Mouse (Mus musculus) heart, postnatal 14 days (tissue): Measurements from ENCODE around the gene Col25a1. TPM values are rescaled to one million over a fixed set of nuclear protein-coding genes. Genes with fewer than 3 reads are reported as not detected.
A peak's percentile ranks its signal among the peaks of the same experiment; 100 is the strongest.

Source experiments
- DNase-seq, 2 experiments: peaks; one replicate each; pipeline ENCODE4 v3.0.0; 2021 to 2022
- intact Hi-C: fragments of 180-260 bp; cut with DNase I; formaldehyde crosslinking; loops from one replicate; pipeline ENCODE4 v1.15.1; 2025
- total RNA-seq, 2 experiments: library from RNA; stranded (reverse); gene quantifications; 2 replicates each; pipeline ENCODE4 v1.2.3; 2021

Col25a1 gene
- total RNA-seq, 2 experiments from 2014 or later: 0.67 to 0.68 TPM

DNA sequence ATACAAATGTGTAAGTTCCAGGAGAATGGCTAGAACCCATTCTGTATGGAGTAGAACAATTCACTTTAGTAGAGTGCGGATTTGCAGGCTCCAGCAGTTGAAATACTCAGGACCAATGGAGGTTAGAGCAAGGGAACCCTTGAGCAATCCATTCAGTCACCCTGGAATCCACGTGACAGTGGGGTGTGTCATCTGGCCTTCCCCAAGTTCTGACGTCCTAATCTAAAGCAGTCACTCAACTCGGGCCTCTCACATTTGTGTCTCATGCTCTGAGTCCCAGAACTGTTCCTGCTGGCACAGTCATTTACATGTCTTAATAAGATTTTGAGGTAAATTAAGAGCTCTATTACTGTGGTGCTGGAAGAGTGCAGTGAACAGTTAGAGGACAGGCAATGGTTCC, 28.6 kb downstream of the Col25a1 start:
- DNase-seq: no peak
- intact Hi-C loops: no loop called here

DNA sequence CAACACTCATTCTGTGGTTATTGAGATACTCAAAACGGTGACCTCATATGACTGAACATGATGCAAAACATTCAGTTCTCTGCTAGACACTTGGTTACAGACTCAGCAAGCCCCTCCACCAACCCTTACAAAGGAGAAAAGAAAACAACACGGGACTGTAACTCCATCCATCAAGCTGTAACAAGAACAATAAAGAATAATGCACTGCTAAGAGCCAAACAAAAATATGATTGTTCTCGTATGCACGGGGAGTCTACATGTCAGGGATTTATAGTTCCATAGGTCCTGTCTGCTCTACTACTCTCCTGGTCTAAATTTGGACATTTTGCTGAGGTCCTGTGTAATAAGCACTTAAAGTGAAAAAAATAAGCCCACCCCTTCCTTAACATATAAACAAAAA, 29.6 kb downstream of the Col25a1 start:
- intact Hi-C loops: no loop called here
- DNase-seq: no peak

DNA sequence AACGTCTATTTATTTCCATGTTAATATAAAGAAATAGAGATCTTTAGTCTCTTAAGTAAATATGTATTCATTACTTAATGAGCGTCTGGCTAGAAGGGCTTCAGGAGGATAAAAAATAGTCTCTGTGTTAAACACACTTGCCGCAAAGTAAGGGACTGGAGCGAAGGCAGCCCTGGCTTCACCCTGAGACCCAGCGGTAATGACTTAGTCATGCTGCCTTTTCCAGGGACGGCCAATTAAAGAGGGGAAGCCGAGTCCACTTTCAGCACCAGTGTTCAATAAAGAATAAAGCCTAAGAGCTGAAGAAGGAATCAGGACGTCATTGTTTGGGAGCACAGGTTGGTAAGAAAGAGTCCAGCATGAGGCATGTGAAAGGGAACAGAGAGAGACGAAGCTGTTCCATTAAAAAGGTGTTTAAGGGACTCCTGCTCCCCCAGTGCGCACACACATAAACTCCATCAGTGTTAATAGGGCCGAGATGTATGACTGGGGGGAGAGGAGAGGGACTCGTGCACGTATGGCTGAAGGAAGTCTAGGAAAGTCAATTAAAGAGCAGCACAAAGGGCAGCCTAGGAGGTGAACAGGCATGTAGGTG, 30.1 kb downstream of the Col25a1 start:
- intact Hi-C loops: no loop called here
- DNase-seq: no peak

DNA sequence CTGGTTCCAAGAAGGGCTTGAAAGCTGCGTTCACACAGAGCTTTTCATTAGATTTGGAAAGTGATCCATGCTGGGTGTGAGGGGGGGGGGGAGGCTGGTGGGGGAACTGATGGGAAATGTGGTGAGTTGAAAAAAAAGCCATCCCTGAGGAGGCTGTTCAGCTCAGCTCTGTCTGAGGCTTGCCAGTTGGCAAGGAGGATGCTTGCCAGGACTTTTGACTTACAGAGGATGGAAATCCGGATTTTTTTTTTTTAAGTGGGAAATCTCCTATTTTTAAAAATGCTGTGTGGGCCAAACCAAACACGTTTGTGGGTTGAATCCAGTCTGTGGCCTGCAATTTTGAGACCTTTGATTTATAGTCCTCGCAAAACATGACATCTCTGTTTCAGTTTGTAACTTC, 35.6 kb downstream of the Col25a1 start:
- intact Hi-C loops: no loop called here
- no peak for DNase-seq

DNA sequence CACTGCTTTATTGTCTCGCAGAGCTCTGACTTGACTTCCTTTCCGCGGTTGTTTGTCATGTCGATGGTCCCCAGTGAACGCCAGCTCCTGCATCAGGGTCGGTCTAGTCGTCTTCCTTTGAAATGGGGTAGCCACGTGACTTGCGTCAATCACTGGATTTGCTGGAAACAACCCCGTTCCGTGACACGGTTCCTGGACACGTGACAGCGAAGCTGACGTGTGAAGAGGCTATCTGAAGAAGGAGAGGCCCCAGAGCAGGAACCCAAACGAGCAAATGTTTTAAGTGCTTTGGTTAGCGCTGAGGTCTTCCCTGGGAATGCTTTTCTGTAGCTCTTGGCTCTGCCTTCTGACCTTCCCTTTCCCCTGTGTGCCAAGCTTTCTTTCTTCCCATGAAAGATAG, 41.5 kb downstream of the Col25a1 start:
- peak; percentile 9 to 33 for DNase-seq
- intact Hi-C loops: no loop called here

DNA sequence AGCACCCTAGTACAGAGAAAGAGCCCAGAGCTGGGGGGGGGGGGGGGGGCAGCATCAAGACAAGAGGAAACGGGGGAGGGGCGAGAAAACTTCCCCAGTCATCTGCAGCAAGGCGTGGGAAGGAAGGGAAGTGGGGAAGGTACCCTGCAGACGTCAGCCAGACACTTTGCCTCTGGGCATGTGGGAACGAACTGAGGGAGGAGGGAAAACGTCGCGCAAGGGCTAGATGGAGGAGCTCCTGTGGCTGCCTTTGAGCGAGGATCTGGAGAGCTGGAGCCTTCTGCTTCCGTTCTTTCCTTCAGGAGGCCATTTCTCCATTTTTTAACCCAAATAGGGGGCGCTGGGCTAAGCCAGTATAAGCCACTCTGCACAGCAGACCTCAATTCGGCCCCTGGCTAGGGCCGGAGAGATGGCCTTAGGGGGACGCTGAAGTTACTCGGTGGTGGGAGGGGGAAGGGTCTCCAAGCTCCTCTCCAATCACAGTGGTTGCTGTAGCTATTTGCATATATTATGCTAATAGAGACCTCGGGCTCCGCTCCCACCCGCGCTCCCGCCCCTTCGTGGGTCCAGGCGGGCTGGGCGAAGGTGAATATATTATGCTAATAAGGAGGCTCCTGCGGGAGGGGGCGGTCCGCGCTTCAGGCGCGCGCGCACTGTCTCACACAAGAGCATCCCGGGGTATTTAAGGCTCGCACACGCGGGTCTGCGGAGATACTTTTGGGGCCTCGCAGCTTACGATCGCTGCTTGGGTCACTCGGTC, 49.1 kb downstream of the Col25a1 start:
- DNase-seq: peak; percentile 66 to 75
- intact Hi-C loops: loop anchor here (5.0 to 10.0 kb wide), 4 partner anchors 204 to 514 kb away; no protein-coding TSS in a partner anchor

DNA sequence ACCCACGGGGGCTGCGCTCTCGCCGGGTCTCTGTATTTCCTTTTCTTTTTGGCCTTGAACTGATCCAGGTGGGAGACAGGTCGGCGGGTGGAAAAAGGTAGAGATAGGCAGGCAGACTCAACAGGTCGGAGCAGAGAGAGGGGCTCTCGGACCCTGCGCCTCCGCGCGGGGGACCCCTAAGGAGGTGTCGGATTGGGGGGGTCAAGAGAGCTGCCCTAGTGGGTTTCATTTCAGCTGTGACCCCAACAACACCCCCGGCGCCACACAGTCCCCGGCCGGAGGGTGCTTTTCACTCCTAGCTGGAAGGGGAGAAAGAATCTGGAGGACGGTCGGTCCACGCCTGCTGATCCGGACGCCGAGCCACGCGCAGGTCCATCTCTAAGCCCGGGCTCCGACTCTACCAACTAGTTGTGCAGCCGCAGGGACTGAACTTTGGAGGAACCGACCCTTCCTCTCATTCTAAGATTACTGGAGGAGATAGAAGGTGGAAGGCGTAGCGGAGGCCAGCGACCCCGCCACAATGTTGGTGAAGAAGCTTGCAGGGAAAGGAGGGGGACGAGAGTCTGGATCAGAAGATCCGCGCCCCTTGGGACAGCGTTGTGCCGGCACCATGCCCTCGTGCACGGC, 49.8 kb downstream of the Col25a1 start:
- intact Hi-C loops: loop anchor here (5.0 to 10.0 kb wide), 4 partner anchors 204 to 514 kb away; no protein-coding TSS in a partner anchor
- DNase-seq: peak; percentile 10 to 21

DNA sequence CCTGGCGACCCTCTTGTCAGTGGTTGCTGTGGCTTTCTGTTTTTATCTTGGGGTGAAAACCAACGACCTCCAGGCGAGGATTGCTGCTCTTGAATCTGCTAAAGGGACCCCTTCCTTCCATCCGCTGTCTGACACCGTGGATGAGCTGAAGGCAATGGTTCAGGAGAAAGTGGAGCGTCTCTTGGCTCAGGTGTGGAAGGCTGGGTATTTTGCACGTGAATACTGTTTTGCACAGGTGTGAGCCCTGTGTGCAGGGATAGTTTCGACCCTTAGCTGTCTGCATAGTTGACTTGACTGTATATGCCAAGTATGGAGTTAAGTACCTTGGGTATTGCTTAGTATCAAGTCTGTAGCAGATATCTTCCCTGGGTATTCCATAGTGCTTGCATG, 50.3 kb downstream of the Col25a1 start:
- DNase-seq: no peak
- intact Hi-C loops: loop anchor here (5.0 to 10.0 kb wide), 4 partner anchors 203 to 513 kb away; no protein-coding TSS in a partner anchor

DNA sequence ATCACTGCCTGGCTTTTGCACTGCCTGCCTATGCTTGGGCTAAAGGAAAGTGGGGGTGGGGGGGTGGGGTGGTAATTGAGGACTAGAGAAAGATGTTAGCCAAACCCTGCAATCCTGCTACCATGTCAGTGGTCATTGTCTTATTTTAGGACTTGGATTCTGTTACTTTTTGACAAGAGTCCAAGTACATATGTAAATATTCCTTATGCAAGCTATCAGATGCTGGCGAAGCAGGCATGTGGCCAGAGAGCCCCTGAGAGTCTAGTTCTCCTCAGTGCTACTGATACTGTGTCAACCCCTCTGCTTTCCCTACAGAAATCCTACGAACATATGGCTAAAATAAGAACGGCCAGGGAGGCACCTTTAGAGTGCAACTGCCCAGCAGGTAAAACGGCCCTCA, 51.1 kb downstream of the Col25a1 start:
- DNase-seq: no peak
- intact Hi-C loops: loop anchor here (5.0 to 10.0 kb wide), 4 partner anchors 202 to 512 kb away; no protein-coding TSS in a partner anchor

DNA sequence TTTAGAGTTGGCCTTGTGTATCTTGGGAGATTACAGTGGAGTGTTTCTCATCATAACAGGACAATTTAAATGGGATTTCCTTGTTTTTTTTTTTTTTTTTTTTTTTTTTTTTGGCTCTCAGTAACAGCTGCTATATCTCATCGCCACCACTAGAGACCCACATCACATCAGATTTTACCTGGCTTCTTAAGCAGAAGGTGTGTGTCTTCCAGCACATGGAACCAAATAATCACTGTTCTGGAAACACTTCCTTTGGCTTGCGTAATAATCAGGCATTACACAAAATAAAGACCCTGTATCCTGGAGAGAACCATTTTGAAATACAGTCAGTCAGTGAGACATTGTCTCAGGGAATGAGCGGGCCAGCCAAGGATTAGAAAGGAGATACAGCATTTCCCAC, 53.8 kb downstream of the Col25a1 start:
- DNase-seq: no peak
- intact Hi-C loops: loop anchor here (10.0 kb wide), 3 partner anchors 200 to 510 kb away; no protein-coding TSS in a partner anchor

DNA sequence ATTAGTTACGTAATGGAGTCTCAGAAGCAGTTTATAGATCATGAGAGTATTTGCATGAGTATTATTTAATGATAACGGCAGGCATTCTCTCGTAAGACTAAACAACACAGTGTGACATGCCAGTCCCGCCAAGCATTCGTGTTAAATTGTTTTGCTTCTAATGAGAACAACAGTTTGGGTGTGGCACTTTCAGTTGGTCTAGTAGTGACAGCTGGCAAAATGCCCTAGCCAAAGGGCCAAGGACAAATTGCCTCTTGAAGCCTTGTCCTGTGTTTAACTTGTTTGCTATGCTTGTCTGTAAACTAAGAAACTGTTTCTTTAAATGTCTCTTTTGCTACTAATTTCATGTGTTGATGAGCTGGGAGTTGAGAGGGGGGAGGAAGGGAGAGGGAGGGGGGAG, 56.3 kb downstream of the Col25a1 start:
- peak; percentile 8 to 30 for DNase-seq
- intact Hi-C loops: loop anchor here (10.0 kb wide), 3 partner anchors 197 to 507 kb away; no protein-coding TSS in a partner anchor

DNA sequence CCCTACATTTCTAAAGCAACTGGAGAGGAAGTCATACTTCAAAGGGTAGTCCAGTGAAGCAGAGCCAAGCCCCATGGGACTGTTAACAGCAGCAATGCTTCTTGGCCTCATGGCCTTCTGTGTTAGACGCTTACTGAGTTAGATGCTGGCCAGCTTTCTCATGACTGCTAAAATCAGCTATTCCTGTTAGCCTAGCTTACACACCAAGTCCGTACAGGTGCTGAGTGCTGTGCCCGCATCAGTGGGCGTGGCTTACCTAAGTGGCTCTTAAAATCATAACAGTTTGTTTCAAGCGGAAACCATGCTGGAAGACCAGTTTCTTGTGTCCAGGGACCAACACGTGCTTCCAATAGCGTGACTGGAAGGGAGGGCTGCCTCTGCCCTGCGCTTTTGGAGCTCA, 62.1 kb downstream of the Col25a1 start:
- intact Hi-C loops: no loop called here
- peak in 1 of 2 experiments; percentile 13 for DNase-seq

DNA sequence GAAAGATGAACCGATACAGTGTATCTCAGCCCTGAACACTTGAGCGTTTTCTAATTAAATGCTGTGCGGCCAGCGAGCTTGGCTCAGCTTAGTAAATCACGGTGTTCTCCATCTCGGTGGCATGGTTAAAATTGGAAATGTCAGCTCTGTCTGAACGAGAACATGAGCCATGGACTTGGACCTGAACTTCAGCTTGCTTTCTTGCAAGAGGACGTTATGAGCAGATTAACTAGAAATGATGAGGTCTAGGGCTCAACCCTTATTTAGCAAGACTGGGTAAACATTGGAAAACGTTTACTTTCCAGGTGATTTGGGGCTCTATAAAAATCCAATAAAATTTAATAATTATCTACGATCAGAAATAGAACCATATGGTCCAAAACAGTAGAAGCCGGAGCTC, 83.3 kb downstream of the Col25a1 start:
- no peak for DNase-seq
- intact Hi-C loops: no loop called here

DNA sequence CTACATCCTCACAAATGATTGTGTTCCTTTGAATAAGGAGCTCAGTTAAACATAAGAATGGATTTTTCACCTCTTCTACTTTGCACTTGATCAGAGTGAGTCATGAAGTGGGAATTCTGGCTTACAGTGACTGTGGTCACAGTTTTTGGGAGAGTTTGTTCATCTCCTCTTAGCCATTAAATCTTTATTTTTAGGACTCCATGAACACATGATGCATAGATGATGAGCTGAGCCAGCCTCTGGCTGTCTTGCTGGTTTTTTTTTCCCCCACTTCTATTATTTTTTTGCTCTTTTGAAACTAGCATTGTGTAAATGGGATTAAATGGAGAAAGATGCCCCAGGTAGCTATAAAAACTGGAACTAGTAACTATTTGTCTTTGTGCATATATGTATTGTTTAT, 84.8 kb downstream of the Col25a1 start:
- intact Hi-C loops: no loop called here
- no peak for DNase-seq

DNA sequence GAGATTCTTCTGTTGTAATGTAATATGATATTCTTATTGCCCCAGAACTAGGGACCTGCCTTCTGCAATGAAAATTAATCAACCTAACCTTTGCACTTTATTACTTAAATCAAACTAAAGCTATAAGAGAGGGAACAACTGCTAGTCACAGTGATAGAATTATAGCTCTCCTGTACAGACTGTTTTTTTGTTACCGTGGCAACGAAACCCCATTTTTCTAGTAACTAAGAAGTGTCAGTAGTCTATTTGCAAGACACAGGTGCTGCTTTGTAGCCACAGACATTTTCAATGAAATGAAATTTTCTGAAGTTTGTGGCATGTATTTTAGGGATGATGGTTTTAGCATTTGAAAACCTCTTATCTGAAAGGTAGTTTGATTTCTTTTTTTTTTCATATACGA, 85.3 kb downstream of the Col25a1 start:
- DNase-seq: no peak
- intact Hi-C loops: no loop called here

DNA sequence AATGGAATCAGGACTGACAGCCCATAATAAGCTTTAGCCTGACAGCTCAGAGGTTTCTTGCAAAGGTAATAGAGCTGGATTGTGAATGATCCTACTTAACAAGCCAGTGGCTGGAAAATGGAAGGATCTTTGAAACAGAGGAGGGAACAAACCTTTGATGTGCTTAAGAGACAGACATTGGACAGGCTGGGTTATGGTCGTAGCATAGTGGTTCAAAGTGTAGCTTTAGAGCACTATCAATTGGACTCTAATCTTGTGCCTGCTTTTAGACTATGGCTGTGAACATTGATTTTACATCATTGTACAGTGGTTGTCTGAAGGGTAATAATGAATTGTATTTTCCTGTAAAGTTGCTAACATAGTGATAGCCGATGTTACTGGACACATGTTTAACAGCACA, 86.4 kb downstream of the Col25a1 start:
- intact Hi-C loops: no loop called here
- no peak for DNase-seq

DNA sequence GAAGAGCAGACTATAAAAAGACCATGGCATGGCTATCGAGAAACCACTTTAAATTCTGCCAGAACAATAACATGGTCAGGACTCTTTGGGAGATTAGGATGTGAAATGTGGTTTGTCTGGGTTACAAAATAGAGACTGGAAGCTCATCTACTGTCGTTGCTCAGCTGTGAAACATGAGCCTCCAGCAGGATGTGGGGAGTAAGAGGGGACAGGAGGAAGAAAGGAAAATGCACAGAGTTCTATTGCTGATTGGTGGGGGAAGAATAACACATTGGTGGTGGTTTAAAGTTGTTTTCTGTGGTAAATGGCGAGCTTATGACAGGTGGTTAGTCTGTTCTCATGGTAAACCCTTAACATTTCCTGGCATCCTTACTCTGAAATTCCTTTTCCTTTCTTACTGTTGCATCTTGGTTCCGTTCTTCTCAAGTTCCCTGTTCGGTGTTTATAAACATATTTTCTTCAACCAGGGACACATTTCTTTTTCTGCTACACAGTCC, 87.0 kb downstream of the Col25a1 start:
- intact Hi-C loops: no loop called here

DNA sequence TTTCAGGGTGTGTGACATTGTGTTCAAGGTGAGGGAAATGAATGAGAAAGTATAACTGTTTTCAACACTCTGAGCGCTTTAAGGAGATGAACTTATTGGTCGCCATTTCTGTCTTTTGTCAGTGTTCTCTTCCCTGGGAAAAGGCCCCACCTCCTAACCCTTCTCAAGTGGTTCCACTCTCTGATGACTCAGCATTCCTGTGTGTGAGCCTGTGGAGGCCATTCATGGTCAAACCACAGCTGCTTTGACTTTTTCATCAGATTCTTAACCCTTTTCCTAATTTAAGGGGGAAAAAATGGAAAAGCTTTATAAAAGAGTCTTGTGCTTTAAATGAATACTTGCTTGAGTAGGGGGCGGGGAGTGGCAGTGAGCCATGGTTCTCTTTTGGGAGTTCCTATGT, 89.5 kb downstream of the Col25a1 start:
- intact Hi-C loops: no loop called here
- no peak for DNase-seq

More for the DNA sequence above, 87.0 kb downstream of the Col25a1 start:
- no peak for DNase-seq

DNA sequence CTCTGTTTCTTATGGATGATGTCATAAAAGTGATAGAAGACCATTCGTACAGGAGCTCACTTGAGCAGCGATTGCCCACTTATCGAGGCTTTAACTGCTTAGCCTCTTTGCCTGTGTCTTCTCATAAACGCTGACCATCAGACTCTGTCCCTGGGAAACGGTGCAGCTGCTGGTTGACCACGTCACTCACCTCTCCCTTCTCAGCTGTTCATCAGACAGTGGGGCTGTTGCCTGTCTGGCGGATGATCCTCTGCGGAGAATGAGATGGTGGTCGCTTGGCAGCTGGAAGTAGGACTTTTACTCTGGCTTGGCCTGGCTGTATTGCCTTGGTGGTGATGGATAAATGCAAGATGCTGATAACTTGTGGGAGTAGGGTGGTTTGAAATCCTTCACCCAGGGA, 96.9 kb downstream of the Col25a1 start:
- DNase-seq: no peak
- intact Hi-C loops: no loop called here

DNA sequence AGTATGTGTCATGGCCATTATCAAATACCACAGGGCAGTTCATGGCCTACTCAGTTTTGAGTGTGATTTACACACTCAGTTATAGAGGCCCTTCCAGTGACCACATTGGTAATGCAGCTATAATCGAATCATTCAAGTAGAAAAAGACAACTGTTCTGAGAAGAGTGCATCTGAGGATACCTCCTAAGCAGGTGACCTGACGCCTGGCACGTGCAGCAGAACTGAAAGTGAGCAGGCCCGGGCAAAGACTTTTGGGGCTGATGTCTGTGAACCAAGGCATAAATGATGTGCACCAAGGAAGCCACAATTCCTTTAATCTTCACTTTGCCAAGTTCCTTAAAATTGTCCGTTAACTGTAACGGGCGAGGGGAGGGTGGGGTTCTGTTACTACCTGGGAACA, 101.6 kb downstream of the Col25a1 start:
- no peak for DNase-seq
- intact Hi-C loops: no loop called here

DNA sequence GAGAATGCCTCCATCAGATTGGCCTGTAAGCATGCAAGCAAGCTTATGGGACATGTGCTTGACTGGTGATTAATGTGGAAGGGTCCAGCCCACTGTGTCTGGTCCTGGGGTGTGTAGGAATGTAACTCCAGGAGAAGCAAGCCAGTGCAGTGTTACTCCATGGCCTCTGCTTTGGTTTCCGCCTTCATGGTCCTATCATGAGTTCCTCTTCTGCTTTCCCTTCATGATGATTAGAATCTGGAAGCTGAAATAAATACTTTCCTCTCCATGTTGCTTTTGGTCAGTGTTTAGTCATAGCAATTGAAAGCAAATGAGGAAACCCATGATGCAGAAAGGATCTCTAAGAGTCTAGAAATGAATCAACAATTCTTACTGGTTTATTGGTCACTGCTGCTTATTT, 103.9 kb downstream of the Col25a1 start:
- intact Hi-C loops: no loop called here
- DNase-seq: no peak
